Mouse (Mus musculus): ENCODE data around the gene Lnx2. TPM values are rescaled to one million over a fixed set of nuclear protein-coding genes. Genes with fewer than 3 reads are reported as not detected.
A peak's percentile ranks its signal among the peaks of the same experiment; 100 is the strongest.

Gene Lnx2
- polyA plus RNA-seq (2012; fragmentation: generic; extraction: Trizol): 3.7 TPM
- long read RNA-seq, experiment 1, full-length matches to known transcripts: 5 of 5 reads
- long read RNA-seq, experiment 1, partial matches to known transcripts: 0 of 5 reads
- long read RNA-seq, experiment 1, other reads (novel, unspliced or antisense): 0 of 5 reads
- long read RNA-seq, experiment 2, full-length matches to known transcripts: 29 of 41 reads
- long read RNA-seq, experiment 2, partial matches to known transcripts: 5 of 41 reads
- long read RNA-seq, experiment 2, other reads (novel, unspliced or antisense): 7 of 41 reads

DNA sequence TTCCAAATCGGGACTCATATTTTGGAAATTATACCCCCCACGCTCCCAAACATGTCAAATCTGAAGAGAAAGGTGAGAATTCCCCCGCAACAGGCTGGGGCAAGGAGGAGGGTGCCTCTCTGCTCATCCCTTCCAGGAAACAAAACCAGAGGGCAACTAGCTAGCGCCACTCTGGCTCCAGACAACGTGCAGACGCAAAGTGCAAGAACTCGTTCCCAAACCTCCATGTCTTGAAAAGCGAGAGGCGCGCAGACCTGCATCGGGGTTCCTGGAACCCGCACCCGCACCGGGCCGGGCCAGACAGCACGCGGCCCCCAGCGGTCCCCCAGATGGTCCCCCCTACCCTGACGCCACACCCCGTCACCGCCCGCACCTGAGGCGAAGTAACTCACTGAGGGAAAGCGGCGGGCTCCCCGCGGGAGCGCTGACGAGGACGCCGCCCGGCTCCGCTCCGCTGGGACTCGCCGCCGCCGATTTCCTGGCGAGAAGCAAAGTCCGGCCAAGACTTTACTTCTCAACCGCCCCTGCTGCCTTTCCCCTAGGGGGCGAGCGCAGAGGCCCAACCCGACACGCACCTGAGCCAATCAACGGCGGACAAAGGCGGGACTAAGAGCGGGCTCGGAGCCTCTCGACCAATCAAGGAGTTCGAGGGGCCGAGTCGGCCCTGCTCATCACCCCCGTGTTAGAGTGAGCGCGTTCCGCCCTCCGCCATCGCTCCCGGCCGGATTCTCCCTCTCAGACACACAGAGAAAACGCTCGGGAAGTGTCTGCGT is at the start of gene Lnx2:
Gene Lnx2, minus strand, starts transcription at position 561 of the 773 bp plus-strand sequence.
- Histone ChIP-seq H3K79me2 (ENCODE audit: control insufficient read depth, insufficient read depth) (peaks cover 63% of the 10 kb centered on the region), H3K79me3 (ENCODE audit: low read depth) (peaks cover 39% of the 10 kb centered on the region), H3K4me3 (ENCODE audit: insufficient read depth, poor library complexity, severe bottlenecking) (peak within 1 kb of the TSS; percentile 82), H3K27me3 (ENCODE audit: control insufficient read depth, insufficient read depth, insufficient read length) (no peaks in the 10 kb centered on the region), H3K36me3 (ENCODE audit: control insufficient read depth, insufficient read depth) (peaks cover 17% of the 10 kb centered on the region), H3ac (ENCODE audit: control insufficient read depth, insufficient read length, low read depth) (peak within 1 kb of the TSS; percentile 86)
- TF ChIP-seq MAX (IDR thresholded peaks at IDR 0.05) (peak; percentile 4), FOSL1 (IDR thresholded peaks at IDR 0.05; ENCODE audit: insufficient read depth, low read length, poor library complexity, severe bottlenecking) (no peak)

DNA sequence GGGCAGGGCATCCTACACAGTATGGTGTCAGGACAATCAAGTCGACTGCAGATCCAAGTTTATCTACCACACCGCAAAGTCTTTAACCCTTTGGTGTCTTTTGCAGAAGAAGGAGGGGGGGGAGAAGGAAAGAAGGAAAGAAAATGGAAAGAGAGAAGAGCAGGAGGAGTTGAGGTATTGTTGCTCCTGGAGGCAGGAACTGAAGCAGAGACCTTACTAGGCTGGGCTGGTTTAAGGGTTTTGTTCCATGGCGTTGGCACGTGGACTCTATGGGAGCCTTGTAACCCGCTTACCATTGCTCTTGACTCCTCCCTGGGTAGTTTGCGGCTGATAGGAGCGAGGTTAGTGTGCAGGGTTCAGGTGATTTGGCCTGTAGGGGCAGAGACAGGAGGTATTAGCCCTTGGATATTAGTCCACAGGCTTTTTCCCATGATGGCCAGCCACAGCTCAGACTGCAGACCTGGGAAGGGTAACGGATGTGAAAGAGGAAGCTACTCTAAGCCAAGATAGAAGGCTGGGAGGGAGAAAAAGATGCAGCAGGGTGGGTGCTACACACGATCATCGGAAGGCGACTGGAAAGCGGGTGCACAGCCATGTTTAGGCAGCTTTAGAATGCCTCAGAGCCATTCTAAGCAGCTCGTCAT is 49.3 kb upstream of the Lnx2 start:
- H3K79me3 ChIP-seq (ENCODE audit: low read depth): no peaks in the 10 kb centered on the region
- no peaks in the 10 kb centered on the region for H3K36me3 ChIP-seq (ENCODE audit: control insufficient read depth, insufficient read depth)
- H3K79me2 ChIP-seq (ENCODE audit: control insufficient read depth, insufficient read depth): no peaks in the 10 kb centered on the region
- no peak overlapping the region for H3K4me3 ChIP-seq (ENCODE audit: insufficient read depth, poor library complexity, severe bottlenecking)
- TF ChIP-seq MYOG (IDR thresholded peaks at IDR 0.05; ENCODE audit: control insufficient read depth, extremely low read depth, insufficient read length) (no peak), USF1 (IDR thresholded peaks at IDR 0.05; ENCODE audit: low read depth) (no peak), CEBPB (IDR thresholded peaks at IDR 0.05; ENCODE audit: low read depth) (no peak), MYOD1 (IDR thresholded peaks at IDR 0.05; ENCODE audit: control insufficient read depth, insufficient read length, low read depth) (no peak), CTCF (IDR thresholded peaks at IDR 0.05; ENCODE audit: control insufficient read depth, insufficient read depth, insufficient read length) (no peak), FOSL1 (IDR thresholded peaks at IDR 0.05; ENCODE audit: insufficient read depth, low read length, poor library complexity, severe bottlenecking) (no peak), MAX (IDR thresholded peaks at IDR 0.05) (no peak)
- no peak overlapping the region for H3ac ChIP-seq (ENCODE audit: control insufficient read depth, insufficient read length, low read depth)
- H3K27me3 ChIP-seq (ENCODE audit: control insufficient read depth, insufficient read depth, insufficient read length): no peaks in the 10 kb centered on the region

GRCm38 (mm10) chr5:147124794-147125193 is 48.4 kb upstream of the Lnx2 start:
- H3K27me3 ChIP-seq (ENCODE audit: control insufficient read depth, insufficient read depth, insufficient read length): no peaks in the 10 kb centered on the region
- no peaks in the 10 kb centered on the region for H3K79me3 ChIP-seq (ENCODE audit: low read depth)
- no peaks in the 10 kb centered on the region for H3K79me2 ChIP-seq (ENCODE audit: control insufficient read depth, insufficient read depth)
- H3ac ChIP-seq (ENCODE audit: control insufficient read depth, insufficient read length, low read depth): no peak overlapping the region
- H3K36me3 ChIP-seq (ENCODE audit: control insufficient read depth, insufficient read depth): no peaks in the 10 kb centered on the region
- H3K4me3 ChIP-seq (ENCODE audit: insufficient read depth, poor library complexity, severe bottlenecking): no peak overlapping the region
- TF ChIP-seq CEBPB (IDR thresholded peaks at IDR 0.05; ENCODE audit: low read depth): no peak
- TF ChIP-seq MYOD1 (IDR thresholded peaks at IDR 0.05; ENCODE audit: control insufficient read depth, insufficient read length, low read depth): no peak
- TF ChIP-seq USF1 (IDR thresholded peaks at IDR 0.05; ENCODE audit: low read depth): no peak
- no peak for TF ChIP-seq CTCF (IDR thresholded peaks at IDR 0.05; ENCODE audit: control insufficient read depth, insufficient read depth, insufficient read length)
- no peak for TF ChIP-seq FOSL1 (IDR thresholded peaks at IDR 0.05; ENCODE audit: insufficient read depth, low read length, poor library complexity, severe bottlenecking)
- no peak for TF ChIP-seq MAX (IDR thresholded peaks at IDR 0.05)
- no peak for TF ChIP-seq MYOG (IDR thresholded peaks at IDR 0.05; ENCODE audit: control insufficient read depth, extremely low read depth, insufficient read length)

GRCm38 (mm10) chr5:147121146-147121545 is 44.8 kb upstream of the Lnx2 start:
- Histone ChIP-seq H3K27me3 (ENCODE audit: control insufficient read depth, insufficient read depth, insufficient read length) (no peaks in the 10 kb centered on the region), H3K79me2 (ENCODE audit: control insufficient read depth, insufficient read depth) (no peaks in the 10 kb centered on the region)
- no peak for TF ChIP-seq CEBPB (IDR thresholded peaks at IDR 0.05; ENCODE audit: low read depth)
- no peak for TF ChIP-seq MYOD1 (IDR thresholded peaks at IDR 0.05; ENCODE audit: control insufficient read depth, insufficient read length, low read depth)
- no peak for TF ChIP-seq CTCF (IDR thresholded peaks at IDR 0.05; ENCODE audit: control insufficient read depth, insufficient read depth, insufficient read length)
- TF ChIP-seq MYOG (IDR thresholded peaks at IDR 0.05; ENCODE audit: control insufficient read depth, extremely low read depth, insufficient read length): no peak
- TF ChIP-seq USF1 (IDR thresholded peaks at IDR 0.05; ENCODE audit: low read depth): no peak
- no peak for TF ChIP-seq MAX (IDR thresholded peaks at IDR 0.05)
- no peak for TF ChIP-seq FOSL1 (IDR thresholded peaks at IDR 0.05; ENCODE audit: insufficient read depth, low read length, poor library complexity, severe bottlenecking)

DNA sequence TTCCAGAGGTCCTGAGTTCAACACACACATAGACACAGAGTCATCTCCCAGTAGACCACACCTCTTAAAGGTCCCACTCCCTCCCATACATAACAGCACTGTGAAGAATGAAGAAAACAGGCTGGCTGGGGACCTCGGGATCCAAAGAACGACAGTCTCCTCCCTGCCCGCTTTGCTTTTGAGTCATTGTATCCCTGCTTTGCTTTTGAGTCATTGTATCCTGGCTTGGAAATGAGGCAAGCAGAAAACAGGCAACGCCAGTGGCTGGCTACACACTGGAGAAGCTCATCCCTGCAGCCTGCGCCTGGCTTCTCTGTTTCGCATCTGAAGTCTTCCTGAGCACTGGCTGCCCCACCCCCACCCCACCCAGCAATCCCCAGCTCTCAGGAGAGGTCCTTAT is 40.6 kb upstream of the Lnx2 start:
- Histone ChIP-seq H3ac (ENCODE audit: control insufficient read depth, insufficient read length, low read depth) (no peak overlapping the region), H3K79me3 (ENCODE audit: low read depth) (no peaks in the 10 kb centered on the region), H3K36me3 (ENCODE audit: control insufficient read depth, insufficient read depth) (peaks cover 5% of the 10 kb centered on the region), H3K27me3 (ENCODE audit: control insufficient read depth, insufficient read depth, insufficient read length) (no peaks in the 10 kb centered on the region), H3K4me3 (ENCODE audit: insufficient read depth, poor library complexity, severe bottlenecking) (no peak overlapping the region), H3K79me2 (ENCODE audit: control insufficient read depth, insufficient read depth) (no peaks in the 10 kb centered on the region)
- TF ChIP-seq MYOG (IDR thresholded peaks at IDR 0.05; ENCODE audit: control insufficient read depth, extremely low read depth, insufficient read length): no peak
- TF ChIP-seq MYOD1 (IDR thresholded peaks at IDR 0.05; ENCODE audit: control insufficient read depth, insufficient read length, low read depth): no peak
- TF ChIP-seq CEBPB (IDR thresholded peaks at IDR 0.05; ENCODE audit: low read depth): no peak
- no peak for TF ChIP-seq FOSL1 (IDR thresholded peaks at IDR 0.05; ENCODE audit: insufficient read depth, low read length, poor library complexity, severe bottlenecking)

More at GRCm38 (mm10) chr5:147121146-147121545, 44.8 kb upstream of the Lnx2 start:
- Histone ChIP-seq H3K4me3 (ENCODE audit: insufficient read depth, poor library complexity, severe bottlenecking) (no peak overlapping the region), H3K79me3 (ENCODE audit: low read depth) (no peaks in the 10 kb centered on the region), H3ac (ENCODE audit: control insufficient read depth, insufficient read length, low read depth) (no peak overlapping the region), H3K36me3 (ENCODE audit: control insufficient read depth, insufficient read depth) (no peaks in the 10 kb centered on the region)

Measured in C2C12 (cell line).